Mouse (Mus musculus): Measurements from ENCODE around the gene Olfr1392.
"Not testable (repeated sequence)": the region's sequence is repeated elsewhere in the genome, so short reads cannot be mapped to it uniquely, and the experiment has no call there.

- not testable (repeated sequence) for TF ChIP-seq CTCF (IDR thresholded peaks at IDR 0.05; ENCODE audit: low read depth); EP300 (optimal IDR thresholded peaks at IDR 0.05)
Observed at GRCm38 (mm10) chr11:49284982-49285381, at the start of gene Olfr1392.

Data from stomach, postnatal 0 days (tissue).